Mouse (Mus musculus): ENCODE measurements around the gene Hes1.
A peak's percentile ranks its signal among the peaks of the same experiment; 100 is the strongest.

Hes1 gene

GRCm38 (mm10) chr16:30050767-30051490 is 13.3 kb upstream of the Hes1 start:
- DNase-seq (ENCODE audit: extremely low spot score, low spot score): no peak

- no peak for DNase-seq (ENCODE audit: extremely low spot score, low spot score)
Observed at GRCm38 (mm10) chr16:30052271-30052670, 11.9 kb upstream of the Hes1 start.

GRCm38 (mm10) chr16:30052839-30053511 is 11.2 kb upstream of the Hes1 start:
- DNase-seq (ENCODE audit: extremely low spot score, low spot score): no peak

- no peak for DNase-seq (ENCODE audit: extremely low spot score, low spot score)
Observed at GRCm38 (mm10) chr16:30054541-30054940, 9.6 kb upstream of the Hes1 start.

GRCm38 (mm10) chr16:30055361-30055889 is 8.8 kb upstream of the Hes1 start:
- DNase-seq (ENCODE audit: extremely low spot score, low spot score): no peak

GRCm38 (mm10) chr16:30055927-30056326 is 8.3 kb upstream of the Hes1 start:
- DNase-seq (ENCODE audit: extremely low spot score, low spot score): no peak

GRCm38 (mm10) chr16:30056906-30057305 is 7.3 kb upstream of the Hes1 start:
- DNase-seq (ENCODE audit: extremely low spot score, low spot score): no peak

GRCm38 (mm10) chr16:30058974-30059717 is 5.0 kb upstream of the Hes1 start:
- DNase-seq (ENCODE audit: extremely low spot score, low spot score): no peak

- no peak for DNase-seq (ENCODE audit: extremely low spot score, low spot score)
Observed at GRCm38 (mm10) chr16:30060412-30060811, 3.8 kb upstream of the Hes1 start.

GRCm38 (mm10) chr16:30062242-30063030 is 1.7 kb upstream of the Hes1 start:
- no peak for DNase-seq (ENCODE audit: extremely low spot score, low spot score)

- peak; percentile 86 for DNase-seq (ENCODE audit: extremely low spot score, low spot score)
Observed at GRCm38 (mm10) chr16:30063121-30063881, 883 bp upstream of the Hes1 start.

GRCm38 (mm10) chr16:30064613-30065012 is 429 bp downstream of the Hes1 start:
- DNase-seq (ENCODE audit: extremely low spot score, low spot score): no peak

GRCm38 (mm10) chr16:30065077-30065476 is 893 bp downstream of the Hes1 start:
- peak; percentile 93 for DNase-seq (ENCODE audit: extremely low spot score, low spot score)

GRCm38 (mm10) chr16:30065537-30066183 is 1.5 kb downstream of the Hes1 start:
- DNase-seq (ENCODE audit: extremely low spot score, low spot score): peak; percentile 54

- peak; percentile 87 for DNase-seq (ENCODE audit: extremely low spot score, low spot score)
Observed at GRCm38 (mm10) chr16:30066184-30066851, 2.1 kb downstream of the Hes1 start.

GRCm38 (mm10) chr16:30066852-30067301 is 2.7 kb downstream of the Hes1 start:
- no peak for DNase-seq (ENCODE audit: extremely low spot score, low spot score)

GRCm38 (mm10) chr16:30068041-30069020 is 4.1 kb downstream of the Hes1 start:
- peak; percentile 85 for DNase-seq (ENCODE audit: extremely low spot score, low spot score)

- no peak for DNase-seq (ENCODE audit: extremely low spot score, low spot score)
Observed at GRCm38 (mm10) chr16:30069580-30069949, 5.4 kb downstream of the Hes1 start.
